Mouse (Mus musculus) thymus, adult 2 months (tissue): ENCODE results near the gene Plcd1. TPM values are rescaled to one million over a fixed set of nuclear protein-coding genes. Genes with fewer than 3 reads are reported as not detected.

Source experiments
- DNase-seq: peaks from one replicate; pipeline ENCODE4 v3.0.0; 2021
- H3K27ac ChIP-seq: fragments of 200-500 bp; 2 replicates; pipeline ENCODE4 v1.5.1; 2012; ENCODE audit warnings: low read length, control low read depth; ENCODE audit not compliant: control insufficient read depth, insufficient read depth
- H3K27me3 ChIP-seq: fragments of 200-500 bp; 2 replicates; pipeline ENCODE4 v1.6.1; 2012; ENCODE audit warnings: mild to moderate bottlenecking, low read length, moderate library complexity, mixed read lengths; ENCODE audit not compliant: control insufficient read depth, insufficient read depth
- H3K36me3 ChIP-seq: fragments of 200-500 bp; 2 replicates; pipeline ENCODE4 v1.6.1; 2012; ENCODE audit warnings: mild to moderate bottlenecking, low read length, moderate library complexity; ENCODE audit not compliant: control insufficient read depth, insufficient read depth
- H3K4me1 ChIP-seq: fragments of 200-500 bp; replicated peaks from 2 replicates; pipeline ENCODE4 v1.6.1; 2012; ENCODE audit warnings: low read length; ENCODE audit not compliant: control insufficient read depth, insufficient read depth
- H3K4me3 ChIP-seq: fragments of 200-500 bp; 2 replicates; pipeline ENCODE4 v1.5.1; 2012; ENCODE audit warnings: mild to moderate bottlenecking, low read length, control low read depth, moderate library complexity; ENCODE audit not compliant: control insufficient read depth, insufficient read depth
- CTCF ChIP-seq: fragments of 200-500 bp; IDR thresholded peaks from 2 replicates; pipeline ENCODE4 v1.5.1; 2012; ENCODE audit warnings: mild to moderate bottlenecking, control low read depth, low read length, moderate library complexity, borderline replicate concordance; ENCODE audit not compliant: control insufficient read depth, poor library complexity, insufficient read depth; ENCODE audit errors: extremely low read depth
- POLR2A ChIP-seq: fragments of 200-500 bp; IDR thresholded peaks from 2 replicates; pipeline ENCODE4 v1.6.1; 2012; ENCODE audit warnings: mild to moderate bottlenecking, low read length, control low read depth, moderate library complexity; ENCODE audit not compliant: control insufficient read depth, poor library complexity, insufficient read depth; ENCODE audit errors: extremely low read depth
- WGBS: fragments of 180-500 bp; shearing (Covaris S2); methylation state at CpG from one replicate; pipeline ENCODE4 v1.1.7; 2018; 5-methylcytosine and 5-hydroxymethylcytosine counted together
- polyA plus RNA-seq: library from polyadenylated mRNA; depleted of rRNA; stranded (reverse); fragments of >200 nt; gene quantifications from 2 replicates; pipeline ENCODE4 v1.2.3, GENCODE M21; 2012

The Plcd1 gene
- polyA plus RNA-seq, 1 experiment, result 22.7 TPM

GRCm38 (mm10) chr9:119055336-119055735 is 38.0 kb downstream of the Plcd1 start:
- Histone ChIP-seq H3K36me3 (no peaks in the 10 kb centered on the region), H3K27ac (no peak overlapping the region), H3K27me3 (no peaks in the 10 kb centered on the region), H3K4me1 (no peaks in the 10 kb centered on the region), H3K4me3 (no peak overlapping the region)
- no peak for DNase-seq
- 44% methylated on average over 4 of the region's 4 CpGs for WGBS
- no peak for TF ChIP-seq CTCF
- TF ChIP-seq POLR2A, result no peak

DNA sequence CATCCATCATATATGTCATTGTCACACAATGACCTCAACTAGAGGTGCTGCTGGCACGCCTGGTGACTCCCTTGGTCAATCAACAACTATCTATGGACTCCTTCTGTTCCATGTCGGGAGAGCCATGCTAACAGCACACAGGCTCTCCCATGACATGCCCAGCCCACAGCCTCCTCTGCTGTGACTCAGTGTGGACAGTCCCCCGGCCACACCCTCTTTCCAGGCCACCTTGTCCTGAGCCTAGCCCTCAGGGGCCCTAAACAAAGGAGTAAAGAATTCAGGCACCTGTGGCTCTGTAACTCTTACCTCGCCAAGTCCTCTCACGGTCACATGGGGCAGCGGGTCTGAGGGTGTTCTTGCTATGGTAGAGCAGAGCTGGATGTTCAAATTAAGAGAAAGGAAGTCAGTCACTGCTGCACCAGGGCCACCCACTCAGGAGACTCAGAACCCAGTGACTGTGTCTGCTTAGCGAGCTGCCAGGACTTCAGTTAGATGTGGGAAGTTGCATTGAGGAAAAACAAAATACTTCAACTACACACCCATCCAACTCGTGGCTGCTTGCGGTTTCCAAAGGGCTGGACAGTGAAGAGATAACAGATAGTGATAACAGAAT is 39.2 kb downstream of the Plcd1 start:
- Histone ChIP-seq H3K4me3 (no peak overlapping the region), H3K4me1 (no peaks in the 10 kb centered on the region), H3K36me3 (no peaks in the 10 kb centered on the region), H3K27ac (no peak overlapping the region), H3K27me3 (no peaks in the 10 kb centered on the region)
- 69% methylated on average over 9 of the region's 9 CpGs for WGBS
- DNase-seq, result no peak
- no peak for TF ChIP-seq CTCF
- no peak for TF ChIP-seq POLR2A

DNA sequence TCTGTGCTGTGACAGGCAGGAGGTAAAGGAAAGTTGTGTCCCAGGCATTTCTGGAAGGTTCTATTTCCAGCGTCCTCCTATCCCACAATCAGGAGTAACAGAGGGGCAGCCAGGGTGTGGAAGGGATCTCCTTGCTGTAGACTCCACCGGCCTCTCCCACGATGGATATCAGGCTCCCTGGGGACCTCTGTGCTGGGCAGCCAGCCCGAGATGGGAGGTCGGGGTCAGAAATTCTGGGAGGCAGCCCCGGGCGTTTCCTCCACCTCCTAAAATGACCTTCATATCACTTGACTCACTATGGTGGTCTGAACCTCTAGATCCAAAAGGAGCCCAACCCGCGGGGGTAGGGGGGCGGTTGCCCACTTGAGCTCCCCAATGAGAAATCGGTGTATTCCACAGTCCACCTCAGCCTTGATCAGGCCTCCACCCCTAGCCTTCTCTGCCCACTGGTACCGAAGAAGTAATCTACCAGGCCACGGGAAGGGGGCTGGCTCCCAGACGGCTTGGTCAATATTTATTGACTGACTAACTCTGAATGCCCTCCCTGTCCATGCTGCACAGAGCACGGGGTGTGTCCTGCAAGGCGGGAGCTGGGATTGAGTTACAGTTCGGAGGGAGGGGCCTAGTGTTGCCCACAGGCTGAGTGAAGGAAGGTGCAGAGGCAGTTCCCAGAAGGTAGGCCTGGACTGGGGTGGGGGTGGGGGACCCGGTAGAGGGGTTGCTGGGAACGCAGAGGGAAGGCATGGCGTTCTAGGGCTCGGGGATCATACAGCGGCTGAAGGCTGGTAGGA is 41.0 kb downstream of the Plcd1 start, which contains the start of gene Vill:
Vill (plus strand) TSS at position 625 of the 791 bp plus-strand sequence.
- Histone ChIP-seq H3K4me3 (no peak within 1 kb of the TSS), H3K27ac (no peak within 1 kb of the TSS), H3K27me3 (no peaks in the 10 kb centered on the region), H3K4me1 (no peaks in the 10 kb centered on the region), H3K36me3 (no peaks in the 10 kb centered on the region)
- 63% methylated on average over 22 of the region's 22 CpGs for WGBS
- no peak for DNase-seq
- TF ChIP-seq POLR2A (no peak), CTCF (no peak)

DNA sequence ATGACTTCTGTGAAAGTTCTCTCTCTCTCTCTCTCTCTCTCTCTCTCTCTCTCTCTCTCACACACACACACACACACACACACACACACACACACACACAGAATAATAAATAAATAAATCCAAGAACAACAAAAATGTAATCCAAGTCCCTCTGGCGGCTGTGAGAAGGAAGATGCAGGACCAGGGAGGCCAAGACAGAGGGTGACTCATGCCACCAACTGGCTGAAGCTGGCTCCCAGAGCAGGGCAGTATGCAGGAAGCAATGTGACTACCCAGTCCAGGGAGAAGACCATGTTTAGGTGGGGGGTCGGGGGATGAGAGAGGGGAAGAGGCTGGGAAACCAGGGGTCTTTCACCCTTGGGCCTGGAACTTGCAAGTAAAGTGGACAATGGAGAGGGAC is 42.1 kb downstream of the Plcd1 start:
- Histone ChIP-seq H3K4me1 (no peaks in the 10 kb centered on the region), H3K36me3 (no peaks in the 10 kb centered on the region), H3K4me3 (no peak overlapping the region), H3K27me3 (no peaks in the 10 kb centered on the region), H3K27ac (no peak overlapping the region)
- no peak for DNase-seq
- no peak for TF ChIP-seq CTCF
- TF ChIP-seq POLR2A, result no peak
- WGBS, result 82% methylated on average over 2 of the region's 2 CpGs

DNA sequence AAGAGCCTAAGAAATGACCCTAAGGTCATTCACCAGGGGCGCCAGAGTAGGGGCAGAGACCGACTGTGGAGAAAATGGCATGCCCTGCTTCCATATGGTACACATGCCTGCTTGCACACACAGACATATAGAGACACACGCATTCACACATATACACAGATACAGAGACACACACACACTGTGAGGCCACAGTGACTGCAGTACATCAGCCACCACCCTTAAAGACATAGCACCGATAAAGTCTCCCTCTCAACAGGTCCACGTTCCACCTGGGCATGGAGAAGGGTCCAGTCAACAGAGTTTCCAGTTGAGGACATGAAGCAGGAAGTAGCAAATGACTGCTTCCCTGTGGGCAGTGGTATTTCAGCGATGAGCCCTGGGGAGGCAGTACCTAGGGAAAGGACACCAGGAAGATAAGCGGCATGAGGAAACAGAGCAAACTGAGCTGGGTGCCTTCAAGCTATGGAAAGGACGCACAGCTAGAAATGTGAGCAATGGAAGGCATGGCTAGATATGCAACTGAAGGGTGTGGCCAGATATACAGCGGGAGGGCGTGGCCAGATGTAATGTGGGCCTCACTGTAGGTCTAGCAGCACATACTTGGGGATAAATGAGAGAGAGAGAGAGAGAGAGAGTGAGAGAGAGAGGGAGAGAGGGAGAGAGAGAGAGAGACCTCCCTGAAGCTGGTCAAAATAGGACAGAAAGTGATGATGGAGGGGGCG is 45.0 kb downstream of the Plcd1 start:
- no peak for DNase-seq
- TF ChIP-seq CTCF, result no peak
- TF ChIP-seq POLR2A, result no peak
- Histone ChIP-seq H3K4me1 (no peaks in the 10 kb centered on the region), H3K27me3 (no peaks in the 10 kb centered on the region), H3K27ac (no peak overlapping the region), H3K4me3 (no peak overlapping the region), H3K36me3 (no peaks in the 10 kb centered on the region)
- 94% methylated on average over 11 of the region's 11 CpGs for WGBS

GRCm38 (mm10) chr9:119040101-119040775 is 53.1 kb downstream of the Plcd1 start:
- Histone ChIP-seq H3K36me3 (no peaks in the 10 kb centered on the region), H3K27ac (no peak overlapping the region), H3K4me1 (peaks cover 6% of the 10 kb centered on the region), H3K4me3 (no peak overlapping the region), H3K27me3 (no peaks in the 10 kb centered on the region)
- WGBS, result 90% methylated on average over 15 of the region's 15 CpGs
- TF ChIP-seq CTCF (no peak), POLR2A (no peak)
- DNase-seq, result no peak
